Mouse (Mus musculus): ENCODE results near the gene Dgat2. TPM values are rescaled to one million over a fixed set of nuclear protein-coding genes. Genes with fewer than 3 reads are reported as not detected.

The Dgat2 gene
- polyA plus RNA-seq, 1 experiment from 2014 or later, result 10.6 TPM

GRCm38 (mm10) chr7:99174006-99174405 is 8.5 kb downstream of the Dgat2 start:
- no peak overlapping the region for H3K4me2 ChIP-seq (ENCODE audit: low read depth, severe bottlenecking)
- no peak overlapping the region for H3K9ac ChIP-seq (ENCODE audit: low read length)
- no peak overlapping the region for H3K4me3 ChIP-seq (ENCODE audit: low read depth, low read length)
- H3K27me3 ChIP-seq (ENCODE audit: control insufficient read depth, insufficient read depth, low read length), result no peaks in the 10 kb centered on the region
- H3K9me3 ChIP-seq (ENCODE audit: control insufficient read depth, low read length), result no peaks in the 10 kb centered on the region
- DNase-seq (ENCODE audit: low spot score), result no peak
- H3K27ac ChIP-seq (replicated peaks; ENCODE audit: low read depth, low read length), result no peak overlapping the region
- H3K4me1 ChIP-seq (ENCODE audit: control insufficient read depth, insufficient read depth, low read length), result no peaks in the 10 kb centered on the region
- 89% methylated on average over 4 of the region's 4 CpGs for WGBS
- no peaks in the 10 kb centered on the region for H3K36me3 ChIP-seq (ENCODE audit: control insufficient read depth, insufficient read depth, low read length)
- no peak for ATAC-seq (ENCODE audit: insufficient number of reproducible peaks, low FRiP score, low TSS enrichment, low read depth)

- no peaks in the 10 kb centered on the region for H3K9me3 ChIP-seq (ENCODE audit: control insufficient read depth, low read length)
- no peaks in the 10 kb centered on the region for H3K27me3 ChIP-seq (ENCODE audit: control insufficient read depth, insufficient read depth, low read length)
- DNase-seq (ENCODE audit: low spot score) (no peak), ATAC-seq (ENCODE audit: insufficient number of reproducible peaks, low FRiP score, low TSS enrichment, low read depth) (no peak)
- H3K4me2 ChIP-seq (ENCODE audit: low read depth, severe bottlenecking), result no peak overlapping the region
- whole genome bisulfite sequencing, result 82% methylated on average over 6 of the region's 6 CpGs
- no peaks in the 10 kb centered on the region for H3K36me3 ChIP-seq (ENCODE audit: control insufficient read depth, insufficient read depth, low read length)
- no peaks in the 10 kb centered on the region for H3K4me1 ChIP-seq (ENCODE audit: control insufficient read depth, insufficient read depth, low read length)
- H3K9ac ChIP-seq (ENCODE audit: low read length), result no peak overlapping the region
- H3K27ac ChIP-seq (replicated peaks; ENCODE audit: low read depth, low read length), result no peak overlapping the region
- no peak overlapping the region for H3K4me3 ChIP-seq (ENCODE audit: low read depth, low read length)
Observed at GRCm38 (mm10) chr7:99172898-99173297, 9.6 kb downstream of the Dgat2 start.

GRCm38 (mm10) chr7:99171730-99172463 is 10.6 kb downstream of the Dgat2 start:
- Histone ChIP-seq H3K27me3 (ENCODE audit: control insufficient read depth, insufficient read depth, low read length) (no peaks in the 10 kb centered on the region), H3K9me3 (ENCODE audit: control insufficient read depth, low read length) (no peaks in the 10 kb centered on the region), H3K36me3 (ENCODE audit: control insufficient read depth, insufficient read depth, low read length) (no peaks in the 10 kb centered on the region), H3K27ac (replicated peaks; ENCODE audit: low read depth, low read length) (no peak overlapping the region), H3K4me1 (ENCODE audit: control insufficient read depth, insufficient read depth, low read length) (no peaks in the 10 kb centered on the region), H3K4me3 (ENCODE audit: low read depth, low read length) (no peak overlapping the region), H3K9ac (ENCODE audit: low read length) (no peak overlapping the region), H3K4me2 (ENCODE audit: low read depth, severe bottlenecking) (no peak overlapping the region)
- WGBS, result 66% methylated on average over 10 of the region's 10 CpGs
- ATAC-seq (ENCODE audit: insufficient number of reproducible peaks, low FRiP score, low TSS enrichment, low read depth), result no peak
- DNase-seq (ENCODE audit: low spot score), result no peak

GRCm38 (mm10) chr7:99170519-99170918 is 12.0 kb downstream of the Dgat2 start:
- Histone ChIP-seq H3K36me3 (ENCODE audit: control insufficient read depth, insufficient read depth, low read length) (no peaks in the 10 kb centered on the region), H3K27me3 (ENCODE audit: control insufficient read depth, insufficient read depth, low read length) (no peaks in the 10 kb centered on the region), H3K4me1 (ENCODE audit: control insufficient read depth, insufficient read depth, low read length) (no peaks in the 10 kb centered on the region), H3K9me3 (ENCODE audit: control insufficient read depth, low read length) (no peaks in the 10 kb centered on the region), H3K4me3 (ENCODE audit: low read depth, low read length) (no peak overlapping the region), H3K9ac (ENCODE audit: low read length) (no peak overlapping the region), H3K27ac (replicated peaks; ENCODE audit: low read depth, low read length) (no peak overlapping the region), H3K4me2 (ENCODE audit: low read depth, severe bottlenecking) (no peak overlapping the region)
- ATAC-seq (ENCODE audit: insufficient number of reproducible peaks, low FRiP score, low TSS enrichment, low read depth), result no peak
- DNase-seq (ENCODE audit: low spot score), result no peak
- WGBS, result 86% methylated on average over 6 of the region's 6 CpGs

- WGBS, result 71% methylated on average over 9 of the region's 9 CpGs
- H3K9me3 ChIP-seq (ENCODE audit: control insufficient read depth, low read length), result no peaks in the 10 kb centered on the region
- no peaks in the 10 kb centered on the region for H3K27me3 ChIP-seq (ENCODE audit: control insufficient read depth, insufficient read depth, low read length)
- no peak overlapping the region for H3K27ac ChIP-seq (replicated peaks; ENCODE audit: low read depth, low read length)
- DNase-seq (ENCODE audit: low spot score) (no peak), ATAC-seq (ENCODE audit: insufficient number of reproducible peaks, low FRiP score, low TSS enrichment, low read depth) (no peak)
- no peaks in the 10 kb centered on the region for H3K4me1 ChIP-seq (ENCODE audit: control insufficient read depth, insufficient read depth, low read length)
- no peak overlapping the region for H3K9ac ChIP-seq (ENCODE audit: low read length)
- no peak overlapping the region for H3K4me2 ChIP-seq (ENCODE audit: low read depth, severe bottlenecking)
- H3K36me3 ChIP-seq (ENCODE audit: control insufficient read depth, insufficient read depth, low read length), result no peaks in the 10 kb centered on the region
- H3K4me3 ChIP-seq (ENCODE audit: low read depth, low read length), result no peak overlapping the region
Observed at GRCm38 (mm10) chr7:99169717-99170403, 12.7 kb downstream of the Dgat2 start.

- H3K4me3 ChIP-seq (ENCODE audit: low read depth, low read length), result no peak overlapping the region
- 79% methylated on average over 6 of the region's 6 CpGs for WGBS
- no peak for DNase-seq (ENCODE audit: low spot score)
- no peak overlapping the region for H3K9ac ChIP-seq (ENCODE audit: low read length)
- no peaks in the 10 kb centered on the region for H3K4me1 ChIP-seq (ENCODE audit: control insufficient read depth, insufficient read depth, low read length)
- no peak for ATAC-seq (ENCODE audit: insufficient number of reproducible peaks, low FRiP score, low TSS enrichment, low read depth)
- H3K36me3 ChIP-seq (ENCODE audit: control insufficient read depth, insufficient read depth, low read length), result no peaks in the 10 kb centered on the region
- H3K27ac ChIP-seq (replicated peaks; ENCODE audit: low read depth, low read length), result no peak overlapping the region
- no peaks in the 10 kb centered on the region for H3K9me3 ChIP-seq (ENCODE audit: control insufficient read depth, low read length)
- no peak overlapping the region for H3K4me2 ChIP-seq (ENCODE audit: low read depth, severe bottlenecking)
- no peaks in the 10 kb centered on the region for H3K27me3 ChIP-seq (ENCODE audit: control insufficient read depth, insufficient read depth, low read length)
Observed at GRCm38 (mm10) chr7:99168756-99169155, 13.8 kb downstream of the Dgat2 start.

GRCm38 (mm10) chr7:99167939-99168338 is 14.6 kb downstream of the Dgat2 start:
- 47% methylated on average over 5 of the region's 5 CpGs for WGBS
- Histone ChIP-seq H3K27ac (replicated peaks; ENCODE audit: low read depth, low read length) (no peak overlapping the region), H3K9ac (ENCODE audit: low read length) (no peak overlapping the region), H3K9me3 (ENCODE audit: control insufficient read depth, low read length) (no peaks in the 10 kb centered on the region), H3K4me3 (ENCODE audit: low read depth, low read length) (no peak overlapping the region), H3K4me2 (ENCODE audit: low read depth, severe bottlenecking) (no peak overlapping the region), H3K27me3 (ENCODE audit: control insufficient read depth, insufficient read depth, low read length) (no peaks in the 10 kb centered on the region), H3K36me3 (ENCODE audit: control insufficient read depth, insufficient read depth, low read length) (no peaks in the 10 kb centered on the region), H3K4me1 (ENCODE audit: control insufficient read depth, insufficient read depth, low read length) (no peaks in the 10 kb centered on the region)
- no peak for DNase-seq (ENCODE audit: low spot score)
- ATAC-seq (ENCODE audit: insufficient number of reproducible peaks, low FRiP score, low TSS enrichment, low read depth), result no peak

GRCm38 (mm10) chr7:99166159-99166558 is 16.4 kb downstream of the Dgat2 start:
- Histone ChIP-seq H3K9me3 (ENCODE audit: control insufficient read depth, low read length) (no peaks in the 10 kb centered on the region), H3K4me2 (ENCODE audit: low read depth, severe bottlenecking) (no peak overlapping the region), H3K4me1 (ENCODE audit: control insufficient read depth, insufficient read depth, low read length) (no peaks in the 10 kb centered on the region), H3K9ac (ENCODE audit: low read length) (no peak overlapping the region), H3K4me3 (ENCODE audit: low read depth, low read length) (no peak overlapping the region), H3K27me3 (ENCODE audit: control insufficient read depth, insufficient read depth, low read length) (no peaks in the 10 kb centered on the region), H3K36me3 (ENCODE audit: control insufficient read depth, insufficient read depth, low read length) (no peaks in the 10 kb centered on the region), H3K27ac (replicated peaks; ENCODE audit: low read depth, low read length) (no peak overlapping the region)
- 77% methylated on average over 8 of the region's 8 CpGs for WGBS
- ATAC-seq (ENCODE audit: insufficient number of reproducible peaks, low FRiP score, low TSS enrichment, low read depth), result no peak
- no peak for DNase-seq (ENCODE audit: low spot score)
